Mouse (Mus musculus) telencephalon, adult 2 months (tissue): ENCODE data around the gene Ccr1.
"Not testable (repeated sequence)": the region's sequence is repeated elsewhere in the genome, so short reads cannot be mapped to it uniquely, and the experiment has no call there.

Experiments
- DNase-seq: peaks from one replicate; pipeline ENCODE4 v3.0.0-alpha.2; 2011; ENCODE audit warnings: low read depth, low spot score

The Ccr1 gene

GRCm38 (mm10) chr9:123927281-123927960 lies 41.1 kb downstream of the Ccr1 start:
- no peak for DNase-seq

DNA sequence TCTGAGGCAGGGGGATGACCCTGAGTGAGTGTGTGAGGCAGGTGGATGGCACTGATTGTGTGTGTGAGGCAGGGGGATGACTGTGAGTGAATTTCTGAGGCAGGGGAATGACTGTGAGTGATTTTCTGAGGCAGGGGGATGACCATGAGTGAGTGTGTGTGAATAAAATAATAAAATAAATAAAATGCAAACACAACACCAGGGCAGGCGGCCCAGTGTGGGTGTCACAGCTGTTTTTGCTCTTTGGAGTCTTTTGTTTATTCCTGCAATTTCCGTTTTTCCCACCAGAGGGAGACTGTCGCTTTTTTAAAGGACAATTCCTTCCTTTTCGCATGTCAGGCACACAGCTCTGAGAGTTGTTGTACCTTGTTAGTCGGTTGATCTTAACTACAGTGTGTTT lies 42.5 kb downstream of the Ccr1 start:
- DNase-seq = not testable (repeated sequence)

DNA sequence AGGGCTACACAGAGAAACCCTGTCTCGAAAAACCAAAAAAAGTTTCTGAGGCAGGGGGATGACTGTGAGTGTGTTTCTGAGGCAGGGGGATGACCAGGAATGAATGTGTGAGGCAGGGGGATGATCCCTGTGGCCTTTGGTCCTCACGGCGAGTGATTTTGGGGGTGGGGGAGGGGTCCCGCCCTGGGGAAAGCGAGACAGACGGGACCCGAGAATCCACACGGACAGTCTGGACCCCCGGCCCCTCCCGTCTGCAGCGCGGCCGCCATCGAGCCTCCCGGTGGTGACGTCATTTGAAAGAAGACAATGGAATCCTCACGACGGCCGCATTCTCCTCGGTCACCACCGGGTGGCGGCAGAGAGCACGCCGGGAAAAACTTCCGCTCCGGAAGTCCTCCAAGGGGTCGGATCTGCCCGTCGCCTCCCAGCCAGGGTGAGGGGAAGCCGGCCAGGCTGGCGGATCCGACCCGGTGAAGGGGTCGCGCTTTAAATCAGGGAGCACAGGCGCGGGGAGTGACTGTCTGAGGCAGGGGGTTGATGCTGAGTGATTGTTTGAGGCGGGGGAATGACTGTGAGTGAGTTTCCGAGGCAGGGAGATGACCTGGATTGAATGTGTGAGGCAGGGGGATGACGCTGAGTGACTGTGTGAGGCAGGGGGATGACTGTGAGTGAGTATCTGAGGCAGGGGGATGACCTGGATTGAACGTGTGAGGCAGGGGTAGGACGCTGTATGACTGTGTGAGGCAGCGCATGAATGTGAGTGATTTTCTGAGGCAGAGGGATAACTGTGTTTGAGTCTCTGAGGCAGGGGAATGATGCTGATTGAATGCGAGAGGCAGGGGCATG lies 43.2 kb downstream of the Ccr1 start:
- no peak for DNase-seq

DNA sequence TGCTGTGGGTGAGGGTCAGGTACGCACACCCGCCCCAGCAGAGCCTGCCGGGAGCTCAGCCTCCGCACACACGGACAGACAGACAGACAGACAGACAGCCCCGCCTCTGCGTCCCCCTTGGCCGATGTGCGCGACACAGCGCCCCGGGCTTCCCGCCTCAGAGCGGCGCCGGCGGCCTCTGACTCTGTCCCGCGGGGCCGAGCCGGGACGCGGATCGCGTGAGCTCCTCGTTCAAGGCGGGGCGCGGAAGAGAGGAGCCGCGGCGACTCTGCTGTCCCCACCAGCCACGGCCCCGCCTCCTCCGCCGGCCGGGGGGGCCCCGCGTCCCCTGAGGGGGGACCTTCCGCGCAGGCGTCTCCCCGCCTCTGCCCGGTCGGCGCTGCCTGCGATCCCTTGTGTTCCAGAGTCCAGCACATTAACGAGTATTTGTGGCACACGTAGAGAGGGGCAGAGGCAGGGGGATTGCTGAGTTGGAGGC lies 43.9 kb downstream of the Ccr1 start:
- peak; percentile 69 for DNase-seq

DNA sequence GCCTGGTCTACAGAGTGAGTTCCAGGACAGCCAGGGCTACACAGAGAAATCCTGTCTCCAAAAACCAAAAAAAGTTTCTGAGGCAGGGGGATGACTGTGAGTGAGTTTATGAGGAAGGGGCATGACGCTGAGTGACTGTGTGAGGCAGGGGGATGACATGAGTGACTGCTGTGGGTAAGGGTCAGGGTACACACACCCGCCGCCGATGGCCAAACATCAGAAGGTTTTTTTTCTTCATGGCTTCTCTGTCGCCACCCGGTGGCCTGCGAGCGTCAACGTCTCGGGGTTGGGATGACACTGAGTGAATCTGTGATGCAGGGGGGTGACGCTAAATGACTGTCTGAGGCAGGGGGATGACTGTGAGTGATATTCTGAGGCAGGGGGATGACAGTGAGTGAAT lies 44.5 kb downstream of the Ccr1 start:
- not testable (repeated sequence) for DNase-seq

GRCm38 (mm10) chr9:123923146-123923991 lies 45.1 kb downstream of the Ccr1 start:
- DNase-seq = no peak
